Mouse (Mus musculus): ENCODE data around the gene Vmn2r12.
"Not testable (repeated sequence)": the region's sequence is repeated elsewhere in the genome, so short reads cannot be mapped to it uniquely, and the experiment has no call there.

The Vmn2r12 gene

DNA sequence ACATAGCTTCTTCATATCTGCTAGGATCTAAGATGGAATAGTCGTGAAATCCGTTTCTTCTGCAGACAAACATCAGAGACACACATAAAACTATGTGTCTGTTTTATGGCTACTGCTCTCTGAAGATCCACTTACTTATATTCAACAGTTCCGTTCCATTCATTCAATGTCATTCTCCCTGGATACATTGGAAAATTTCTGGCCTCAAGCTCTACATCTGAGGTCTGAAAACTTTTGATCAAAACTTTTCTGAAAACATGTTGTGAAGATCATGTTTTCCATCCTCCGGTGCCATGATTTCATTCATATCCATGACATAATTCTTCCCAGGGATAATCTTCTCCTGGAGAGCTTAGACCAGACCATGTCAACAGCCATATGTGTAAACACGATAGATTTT is at the start of gene Vmn2r12:
Gene Vmn2r12 (minus strand): TSS at position 101 of the 400 bp plus-strand sequence.
- DNase-seq: not testable (repeated sequence)

GRCm38 (mm10) chr5:109139546-109139945 is 41.8 kb upstream of the Vmn2r12 start:
- DNase-seq: peak in 1 of 2 experiments; percentile 2

GRCm38 (mm10) chr5:109136731-109137130 is 39.0 kb upstream of the Vmn2r12 start:
- no peak for DNase-seq

- not testable (repeated sequence) for DNase-seq
These were observed 1.3 kb downstream of the Vmn2r12 start for GRCm38 (mm10) chr5:109096482-109096881.

- DNase-seq: not testable (repeated sequence)
These were observed 25.7 kb downstream of the Vmn2r12 start for GRCm38 (mm10) chr5:109072016-109072415.

- not testable (repeated sequence) for DNase-seq
These were observed 38.3 kb downstream of the Vmn2r12 start, which contains the start of gene Vmn2r11 for GRCm38 (mm10) chr5:109059469-109059868. TSS of gene Vmn2r11 (minus strand) at chr5:109059569.

- no peak for DNase-seq
These were observed 42.5 kb downstream of the Vmn2r12 start for GRCm38 (mm10) chr5:109055286-109055685.

Data from kidney, adult 8-10 months (tissue).